In genomic region chr13:63724843-63725582, GRCm38 (mm10) we compare ENCODE assay signal across 13 mouse cellular contexts.
DNase-seq lines count a peak whose midpoint lies in the region; ATAC-seq and TF ChIP-seq lines count a peak whose summit lies in the region.
"Had no signal": no experiment of that assay in that cellular context is flagged by ENCODE, and none has a peak within 500 bp of the region (broad histone marks: within the 10 kb centered on the region; RNA-seq: fewer than 3 reads in every experiment).

No protein-coding gene starts in this region.

- H3K27ac ChIP-seq in kidney, postnatal 0 days = no peak overlapping the region
- H3K27ac ChIP-seq in limb, embryonic 12.5 days = peak overlapping the region; percentile 56
- peak overlapping the region; percentile 59 for H3K27ac ChIP-seq in stomach, embryonic 14.5 days (ENCODE audit: low read length)
- H3K27ac ChIP-seq: heart, adult 2 months; macrophage had no signal

- no peaks in the 10 kb centered on the region for H3K9me3 ChIP-seq in kidney, postnatal 0 days (replicated peaks; ENCODE audit: low read length)
- H3K9me3 ChIP-seq in limb, embryonic 12.5 days = no peaks in the 10 kb centered on the region
- no peaks in the 10 kb centered on the region for H3K9me3 ChIP-seq in stomach, embryonic 14.5 days (ENCODE audit: control insufficient read depth, low read depth, low read length)

- no peak for TF ChIP-seq CTCF in kidney, postnatal 0 days (IDR thresholded peaks at IDR 0.05; ENCODE audit: low read depth)

- peaks cover 9% of the 10 kb centered on the region for H3K4me1 ChIP-seq in kidney, postnatal 0 days (replicated peaks; ENCODE audit: insufficient read depth, low read length)
- H3K4me1 ChIP-seq in limb, embryonic 12.5 days (replicated peaks) = peaks cover 40% of the 10 kb centered on the region
- H3K4me1 ChIP-seq in stomach, embryonic 14.5 days (ENCODE audit: control insufficient read depth, insufficient read depth, low read length) = peaks cover 25% of the 10 kb centered on the region

- H3K9ac ChIP-seq in kidney, postnatal 0 days (ENCODE audit: low read depth, low read length) = no peak overlapping the region
- no peak overlapping the region for H3K9ac ChIP-seq in limb, embryonic 12.5 days (replicated peaks)
- H3K9ac ChIP-seq in stomach, embryonic 14.5 days (replicated peaks; ENCODE audit: low read depth, low read length) = no peak overlapping the region

- no peak overlapping the region for H3K4me2 ChIP-seq in kidney, postnatal 0 days (ENCODE audit: low read length)
- H3K4me2 ChIP-seq in limb, embryonic 12.5 days = no peak overlapping the region
- no peak overlapping the region for H3K4me2 ChIP-seq in stomach, embryonic 14.5 days (replicated peaks; ENCODE audit: low read depth, low read length)

- no peak overlapping the region for H3K4me3 ChIP-seq in kidney, postnatal 0 days (replicated peaks; ENCODE audit: low read depth, low read length)
- H3K4me3 ChIP-seq in limb, embryonic 12.5 days (replicated peaks) = no peak overlapping the region
- H3K4me3 ChIP-seq in stomach, embryonic 14.5 days (ENCODE audit: low read depth, low read length) = no peak overlapping the region
- H3K4me3 ChIP-seq: heart, adult 2 months had no signal

- no peaks in the 10 kb centered on the region for H3K36me3 ChIP-seq in kidney, postnatal 0 days (ENCODE audit: insufficient read depth, low read length)
- H3K36me3 ChIP-seq in limb, embryonic 12.5 days = no peaks in the 10 kb centered on the region
- no peaks in the 10 kb centered on the region for H3K36me3 ChIP-seq in stomach, embryonic 14.5 days (ENCODE audit: control insufficient read depth, insufficient read depth, low read length)

- peak; percentile 42 to 64 for DNase-seq in cerebellum, postnatal 10 days
- DNase-seq in cerebellum, adult 9-10 months = no peak
- DNase-seq in kidney, postnatal 0 days (ENCODE audit: low spot score) = peak; percentile 30
- DNase-seq in kidney, adult 18-20 months = no peak
- no peak for DNase-seq in Muller cell, postnatal 12 days (ENCODE audit: inconsistent ontology term)
- no peak for DNase-seq in thymus, postnatal 25 days
- DNase-seq: cerebellum, adult 11-12 months; kidney, postnatal 10 days; right cerebral cortex, postnatal 14 days had no signal

- H3K27me3 ChIP-seq in kidney, postnatal 0 days (ENCODE audit: insufficient read depth, low read length) = no peaks in the 10 kb centered on the region
- H3K27me3 ChIP-seq in limb, embryonic 12.5 days = peaks cover 7% of the 10 kb centered on the region
- no peaks in the 10 kb centered on the region for H3K27me3 ChIP-seq in stomach, embryonic 14.5 days (ENCODE audit: control insufficient read depth, insufficient read depth, low read length)

- no peak for ATAC-seq in kidney, postnatal 0 days (replicated peaks; ENCODE audit: low FRiP score, low read depth)
- ATAC-seq in limb, embryonic 12.5 days (ENCODE audit: insufficient number of reproducible peaks, insufficient read depth, low FRiP score, low TSS enrichment, low read depth) = no peak
- no peak for ATAC-seq in stomach, embryonic 14.5 days (ENCODE audit: insufficient number of reproducible peaks, insufficient read depth, low FRiP score, low read depth)

- WGBS in kidney, postnatal 0 days = 70% methylated on average over 2 of the region's 2 CpGs
- WGBS in limb, embryonic 12.5 days = 54% methylated on average over 2 of the region's 2 CpGs
- WGBS in stomach, embryonic 14.5 days = 51% methylated on average over 2 of the region's 2 CpGs

Comparison
In these comparisons a context has a peak if more than half of its experiments do, and no peak if none do; other contexts are left out.
1. DNase-seq: peak in cerebellum, postnatal 10 days (2 of 2) and kidney, postnatal 0 days (single experiment); none in cerebellum, adult 9-10 months (single experiment), kidney, adult 18-20 months (single experiment), Muller cell, postnatal 12 days (single experiment) and thymus, postnatal 25 days (single experiment).